Mouse (Mus musculus) stomach, postnatal 0 days (tissue): Measurements from ENCODE around the gene Lrpap1. TPM values are rescaled to one million over a fixed set of nuclear protein-coding genes. Genes with fewer than 3 reads are reported as not detected.
A peak's percentile ranks its signal among the peaks of the same experiment; 100 is the strongest.

Experiments
- ATAC-seq: fragments of 200-750 bp; cut with Nextera tagmentation; 2 replicates; pipeline ENCODE4 v1.8.0; 2017; ENCODE audit not compliant: low FRiP score, low TSS enrichment
- DNase-seq: peaks from one replicate; pipeline ENCODE4 v3.0.0-alpha.2; 2016; ENCODE audit warnings: low spot score
- H3K27ac ChIP-seq: fragments of 300-500 bp; sonication (generic); replicated peaks from 2 replicates; pipeline ENCODE4 v1.5.1; 2014; ENCODE audit warnings: mild to moderate bottlenecking, control low read depth
- H3K27me3 ChIP-seq: fragments of 300-500 bp; sonication (generic); 2 replicates; pipeline ENCODE4 v1.6.1; 2014; ENCODE audit warnings: low read length; ENCODE audit not compliant: control insufficient read depth, insufficient read depth
- H3K36me3 ChIP-seq: fragments of 300-500 bp; sonication (generic); 2 replicates; pipeline ENCODE4 v1.6.1; 2014; ENCODE audit warnings: low read length, mixed read lengths; ENCODE audit not compliant: control insufficient read depth, insufficient read depth
- H3K4me1 ChIP-seq: fragments of 300-500 bp; sonication (generic); replicated peaks from 2 replicates; pipeline ENCODE4 v1.6.1; 2014; ENCODE audit warnings: antibody characterized with exemption; ENCODE audit not compliant: control insufficient read depth, insufficient read depth
- H3K4me2 ChIP-seq: fragments of 300-500 bp; sonication (generic); replicated peaks from 2 replicates; pipeline ENCODE4 v1.6.1; 2014; ENCODE audit warnings: low read depth, mild to moderate bottlenecking, control low read depth, moderate library complexity
- H3K4me3 ChIP-seq: fragments of 300-500 bp; sonication (generic); 2 replicates; pipeline ENCODE4 v1.5.1; 2014; ENCODE audit warnings: low read depth, low read length, control low read depth
- H3K9ac ChIP-seq: fragments of 300-500 bp; sonication (generic); 2 replicates; pipeline ENCODE4 v1.6.1; 2014; ENCODE audit warnings: mild to moderate bottlenecking, low read length, control low read depth, mixed read lengths
- H3K9me3 ChIP-seq: fragments of 300-500 bp; sonication (generic); 2 replicates; pipeline ENCODE4 v1.6.1; 2016; ENCODE audit warnings: low read length; ENCODE audit not compliant: control insufficient read depth
- CTCF ChIP-seq: IDR thresholded peaks from 2 replicates; pipeline ENCODE4 v1.5.1; 2016; ENCODE audit warnings: antibody characterized with exemption, low read depth, mild to moderate bottlenecking, moderate library complexity
- EP300 ChIP-seq: optimal IDR thresholded peaks from 2 replicates; pipeline ENCODE3; 2016; ENCODE audit warnings: antibody characterized with exemption
- WGBS: fragments of 180-500 bp; shearing (Covaris S2); extraction: QIAGEN DNeasy Blood & Tissue Kit; methylation state at CpG from one replicate; pipeline ENCODE4 v1.1.7; 2014; 5-methylcytosine and 5-hydroxymethylcytosine counted together
- polyA plus RNA-seq: library from polyadenylated mRNA; unstranded; fragments of >200 nt; fragmentation: Nextera tagmentation; extraction: Ambion mirVana; gene quantifications from 2 replicates; pipeline ENCODE4 v1.2.1, GENCODE M21; 2015

Lrpap1 gene
- polyA plus RNA-seq, 1 experiment from 2014 or later = 101 TPM

- DNase-seq = no peak
- Histone ChIP-seq H3K4me3 (no peak overlapping the region), H3K4me2 (no peak overlapping the region), H3K27me3 (no peaks in the 10 kb centered on the region), H3K9ac (no peak overlapping the region), H3K4me1 (no peaks in the 10 kb centered on the region), H3K36me3 (no peaks in the 10 kb centered on the region), H3K27ac (no peak overlapping the region), H3K9me3 (no peaks in the 10 kb centered on the region)
- TF ChIP-seq EP300 (no peak), CTCF (no peak)
- no peak for ATAC-seq
- 70% methylated on average over 2 of the region's 2 CpGs for WGBS
Observed at GRCm38 (mm10) chr5:35146747-35147146, 41.2 kb upstream of the Lrpap1 start.

- DNase-seq = no peak
- TF ChIP-seq CTCF (no peak), EP300 (no peak)
- Histone ChIP-seq H3K9me3 (no peaks in the 10 kb centered on the region), H3K4me1 (no peaks in the 10 kb centered on the region), H3K36me3 (no peaks in the 10 kb centered on the region), H3K9ac (no peak overlapping the region), H3K4me3 (no peak overlapping the region), H3K4me2 (no peak overlapping the region), H3K27me3 (no peaks in the 10 kb centered on the region), H3K27ac (no peak overlapping the region)
- ATAC-seq = no peak
- WGBS = 65% methylated on average over 2 of the region's 2 CpGs
Observed at GRCm38 (mm10) chr5:35144716-35145115, 39.1 kb upstream of the Lrpap1 start.

DNA sequence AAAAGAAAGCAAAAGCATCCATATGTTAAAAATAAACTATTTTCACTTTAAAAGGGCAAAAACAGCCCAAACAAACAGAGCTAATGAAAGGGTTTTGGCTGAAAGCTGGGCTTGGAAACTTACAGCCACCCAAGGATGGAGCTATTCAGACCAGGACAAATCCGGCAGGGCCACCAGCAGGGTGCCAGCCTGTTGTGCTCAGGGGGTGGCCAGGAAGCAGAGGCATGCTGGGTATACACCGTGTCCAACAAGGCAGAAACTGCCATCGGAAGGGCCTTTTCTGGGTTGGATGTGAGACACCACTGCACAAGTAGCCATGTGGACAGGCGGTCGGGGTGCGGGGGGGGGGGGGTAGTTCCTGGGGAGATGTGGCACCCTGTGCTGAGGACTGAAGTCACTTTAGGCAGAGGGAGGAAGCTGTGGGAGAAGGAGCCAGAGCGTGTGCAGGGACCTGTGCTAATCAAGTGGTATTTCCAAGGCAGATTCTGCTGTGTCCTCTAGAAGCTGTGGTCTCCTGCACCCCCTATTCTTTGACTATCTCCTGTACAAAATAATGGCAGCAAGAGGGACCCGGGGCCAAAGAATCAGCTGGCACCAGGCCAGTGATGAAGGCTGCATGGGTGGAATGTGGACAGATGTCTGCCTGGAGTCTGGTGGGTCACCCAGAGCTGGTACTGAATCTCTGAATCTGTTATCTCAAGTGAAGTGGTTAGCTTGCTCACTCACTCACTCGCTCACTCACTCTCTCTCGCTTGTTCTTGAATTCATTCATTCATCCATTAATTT is 38.1 kb upstream of the Lrpap1 start:
- Histone ChIP-seq H3K4me1 (no peaks in the 10 kb centered on the region), H3K27ac (no peak overlapping the region), H3K4me3 (no peak overlapping the region), H3K4me2 (no peak overlapping the region), H3K27me3 (no peaks in the 10 kb centered on the region), H3K9me3 (no peaks in the 10 kb centered on the region), H3K9ac (no peak overlapping the region), H3K36me3 (no peaks in the 10 kb centered on the region)
- no peak for ATAC-seq
- 62% methylated on average over 10 of the region's 10 CpGs for WGBS
- DNase-seq = no peak
- TF ChIP-seq EP300 = no peak
- TF ChIP-seq CTCF = no peak

GRCm38 (mm10) chr5:35142910-35143309 is 37.3 kb upstream of the Lrpap1 start:
- no peak overlapping the region for H3K4me3 ChIP-seq
- no peaks in the 10 kb centered on the region for H3K9me3 ChIP-seq
- WGBS = 72% methylated on average over 1 of the region's 1 CpGs
- DNase-seq = no peak
- no peak for ATAC-seq
- no peak for TF ChIP-seq CTCF
- no peak for TF ChIP-seq EP300
- no peak overlapping the region for H3K4me2 ChIP-seq
- H3K27me3 ChIP-seq = no peaks in the 10 kb centered on the region
- no peak overlapping the region for H3K9ac ChIP-seq
- H3K36me3 ChIP-seq = no peaks in the 10 kb centered on the region
- H3K4me1 ChIP-seq = no peaks in the 10 kb centered on the region
- H3K27ac ChIP-seq = no peak overlapping the region

DNA sequence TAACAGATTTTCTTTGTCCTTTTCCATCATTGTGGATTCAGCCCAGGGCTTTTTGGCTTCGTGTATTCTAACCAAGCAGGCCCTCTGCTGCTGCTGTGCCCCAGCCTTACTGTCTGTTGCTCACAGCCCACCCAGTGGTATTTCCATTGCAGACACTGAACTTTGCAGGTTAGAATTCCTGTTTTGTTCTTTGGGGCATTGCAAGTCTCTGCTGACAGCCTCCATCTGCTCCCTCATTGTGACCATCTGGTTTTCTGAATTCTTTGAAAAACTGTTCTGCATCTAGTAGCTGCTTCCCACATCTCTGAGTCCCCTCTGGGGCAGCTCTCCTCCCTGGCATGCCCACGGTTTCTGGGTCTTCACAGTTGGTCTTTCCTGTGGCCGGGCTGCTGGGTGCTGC is 35.8 kb upstream of the Lrpap1 start:
- DNase-seq (no peak), ATAC-seq (no peak)
- no peak overlapping the region; the same call in 1 of the 2 replicates for H3K9ac ChIP-seq
- no peaks in the 10 kb centered on the region for H3K4me1 ChIP-seq
- H3K4me3 ChIP-seq = no peak overlapping the region
- H3K4me2 ChIP-seq = no peak overlapping the region
- H3K36me3 ChIP-seq = no peaks in the 10 kb centered on the region
- no peak overlapping the region for H3K27ac ChIP-seq
- H3K27me3 ChIP-seq = no peaks in the 10 kb centered on the region
- 32% methylated on average over 3 of the region's 3 CpGs for WGBS
- TF ChIP-seq CTCF = no peak
- TF ChIP-seq EP300 = no peak
- no peaks in the 10 kb centered on the region for H3K9me3 ChIP-seq

DNA sequence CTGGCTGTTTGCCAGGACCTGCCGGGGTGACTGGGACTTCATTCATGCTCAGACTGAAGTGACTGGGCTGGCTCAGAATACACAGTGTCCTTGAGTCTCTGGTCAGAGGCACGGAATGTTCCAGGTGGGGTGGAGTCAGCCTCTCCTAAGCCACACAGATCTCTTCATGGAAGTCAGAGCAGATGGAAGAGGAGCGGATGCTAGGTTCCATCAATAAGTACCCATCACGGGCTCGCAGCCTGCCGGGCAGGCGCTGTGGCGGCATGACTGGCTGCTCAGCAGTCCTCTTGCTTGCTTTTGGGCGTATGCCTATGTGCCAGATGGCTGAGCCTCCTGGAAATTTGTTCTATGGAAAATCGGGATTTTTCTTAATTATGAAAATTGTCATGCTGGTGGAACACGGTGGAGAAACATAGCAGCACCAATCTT is 32.6 kb upstream of the Lrpap1 start:
- Histone ChIP-seq H3K4me1 (no peaks in the 10 kb centered on the region), H3K27me3 (no peaks in the 10 kb centered on the region), H3K9ac (no peak overlapping the region), H3K27ac (no peak overlapping the region), H3K36me3 (no peaks in the 10 kb centered on the region), H3K9me3 (no peaks in the 10 kb centered on the region), H3K4me2 (no peak overlapping the region), H3K4me3 (no peak overlapping the region)
- TF ChIP-seq CTCF = no peak
- TF ChIP-seq EP300 = no peak
- peak; percentile 69 for DNase-seq
- peak; percentile 73 for ATAC-seq
- 72% methylated on average over 11 of the region's 11 CpGs for WGBS
